ENCODE assay signal across 20 mouse cellular contexts in genomic region chr8:11896022-11896662, GRCm38 (mm10). TPM values are rescaled to one million over a fixed set of nuclear protein-coding genes. Genes with fewer than 3 reads are reported as not detected.
DNase-seq lines count a peak whose midpoint lies in the region; ATAC-seq and TF ChIP-seq lines count a peak whose summit lies in the region.
"Had no signal": no experiment of that assay in that cellular context is flagged by ENCODE, and none has a peak within 500 bp of the region (broad histone marks: within the 10 kb centered on the region; RNA-seq: fewer than 3 reads in every experiment).

No protein-coding gene starts in this region.

- H3K4me3 ChIP-seq in lung, postnatal 0 days (ENCODE audit: low read depth, low read length), result no peak overlapping the region
- H3K4me3 ChIP-seq in embryonic facial prominence, embryonic 14.5 days (ENCODE audit: low read depth, low read length), result no peak overlapping the region
- no peak overlapping the region for H3K4me3 ChIP-seq in hindbrain, embryonic 12.5 days
- H3K4me3 ChIP-seq in neural tube, embryonic 12.5 days, result no peak overlapping the region
- H3K4me3 ChIP-seq: limb, embryonic 12.5 days; liver, embryonic 15.5 days had no signal

- H3K27me3 ChIP-seq in lung, postnatal 0 days (replicated peaks; ENCODE audit: insufficient read depth, low read length), result no peaks in the 10 kb centered on the region
- peaks cover 4% of the 10 kb centered on the region; the same call in 1 of the 2 replicates for H3K27me3 ChIP-seq in embryonic facial prominence, embryonic 14.5 days (replicated peaks; ENCODE audit: control insufficient read depth, insufficient read depth, low read length)
- H3K27me3 ChIP-seq in hindbrain, embryonic 12.5 days, result peaks cover 24% of the 10 kb centered on the region
- peaks cover 34% of the 10 kb centered on the region for H3K27me3 ChIP-seq in neural tube, embryonic 12.5 days (replicated peaks)
- H3K27me3 ChIP-seq: limb, embryonic 12.5 days; liver, embryonic 15.5 days had no signal

- no peaks in the 10 kb centered on the region for H3K9me3 ChIP-seq in lung, postnatal 0 days (ENCODE audit: low read length)
- H3K9me3 ChIP-seq in embryonic facial prominence, embryonic 14.5 days (ENCODE audit: control insufficient read depth, low read length), result no peaks in the 10 kb centered on the region
- no peaks in the 10 kb centered on the region for H3K9me3 ChIP-seq in hindbrain, embryonic 12.5 days (replicated peaks)
- H3K9me3 ChIP-seq in neural tube, embryonic 12.5 days, result no peaks in the 10 kb centered on the region
- H3K9me3 ChIP-seq: limb, embryonic 12.5 days; liver, embryonic 15.5 days had no signal

- WGBS in lung, postnatal 0 days, result 79% methylated on average over 13 of the region's 13 CpGs
- 87% methylated on average over 13 of the region's 13 CpGs for WGBS in embryonic facial prominence, embryonic 14.5 days
- WGBS in hindbrain, embryonic 12.5 days, result 45% methylated on average over 13 of the region's 13 CpGs
- 36% methylated on average over 13 of the region's 13 CpGs for WGBS in neural tube, embryonic 12.5 days

- peak; percentile 53 for ATAC-seq in lung, postnatal 0 days
- ATAC-seq in embryonic facial prominence, embryonic 14.5 days (ENCODE audit: low read depth), result peak; percentile 80
- ATAC-seq in hindbrain, embryonic 12.5 days (ENCODE audit: low FRiP score), result peak; percentile 74
- peak; percentile 64; the same call in 1 of the 2 replicates for ATAC-seq in neural tube, embryonic 12.5 days (ENCODE audit: low FRiP score, low read depth)
- ATAC-seq in megakaryocyte-erythroid progenitor cell, adult 5-6 weeks (replicated peaks; ENCODE audit: low FRiP score, low TSS enrichment, poor library complexity, severe bottlenecking), result no peak

- no peaks in the 10 kb centered on the region for H3K4me1 ChIP-seq in lung, postnatal 0 days (ENCODE audit: insufficient read depth, low read depth, low read length)
- no peaks in the 10 kb centered on the region for H3K4me1 ChIP-seq in embryonic facial prominence, embryonic 14.5 days (ENCODE audit: control insufficient read depth, insufficient read depth, low read length)
- H3K4me1 ChIP-seq in hindbrain, embryonic 12.5 days, result peaks cover 12% of the 10 kb centered on the region
- H3K4me1 ChIP-seq in neural tube, embryonic 12.5 days, result peaks cover 15% of the 10 kb centered on the region
- H3K4me1 ChIP-seq: limb, embryonic 12.5 days; liver, embryonic 15.5 days had no signal

- TF ChIP-seq EP300 in lung, postnatal 0 days (IDR thresholded peaks at IDR 0.05), result no peak

- TF ChIP-seq CTCF in lung, postnatal 0 days (IDR thresholded peaks at IDR 0.05), result no peak

- no peak overlapping the region for H3K27ac ChIP-seq in lung, postnatal 0 days (ENCODE audit: low read length)
- no peak overlapping the region for H3K27ac ChIP-seq in embryonic facial prominence, embryonic 14.5 days (replicated peaks; ENCODE audit: low read depth, low read length)
- H3K27ac ChIP-seq in hindbrain, embryonic 12.5 days, result peak overlapping the region; percentile 66; the same call in 1 of the 2 replicates
- no peak overlapping the region for H3K27ac ChIP-seq in neural tube, embryonic 12.5 days
- H3K27ac ChIP-seq: limb, embryonic 12.5 days; liver, embryonic 15.5 days; macrophage had no signal

- peak; percentile 32 for DNase-seq in lung, postnatal 0 days (ENCODE audit: low spot score)
- no peak for DNase-seq in lung, postnatal 25 days (ENCODE audit: low spot score)
- DNase-seq in embryonic facial prominence, embryonic 14.5 days (ENCODE audit: low spot score), result peak; percentile 67
- no peak for DNase-seq in layer of hippocampus, adult 11-12 months (ENCODE audit: low spot score)
- DNase-seq in thymus, postnatal 0 days (ENCODE audit: low spot score), result no peak
- DNase-seq: adrenal gland, postnatal 14 days; cerebellum, postnatal 36 days; heart, postnatal 14 days; kidney, adult 11 months had no signal

- H3K4me2 ChIP-seq in lung, postnatal 0 days (replicated peaks; ENCODE audit: low read depth, low read length), result no peak overlapping the region
- no peak overlapping the region for H3K4me2 ChIP-seq in embryonic facial prominence, embryonic 14.5 days (ENCODE audit: low read depth, low read length)
- H3K4me2 ChIP-seq in hindbrain, embryonic 12.5 days (replicated peaks), result no peak overlapping the region
- peak overlapping the region; percentile 24 for H3K4me2 ChIP-seq in neural tube, embryonic 12.5 days (replicated peaks)
- H3K4me2 ChIP-seq: limb, embryonic 12.5 days; liver, embryonic 15.5 days had no signal

- H3K36me3 ChIP-seq in lung, postnatal 0 days (ENCODE audit: insufficient read depth, low read length), result no peaks in the 10 kb centered on the region
- no peaks in the 10 kb centered on the region for H3K36me3 ChIP-seq in embryonic facial prominence, embryonic 14.5 days (ENCODE audit: control insufficient read depth, insufficient read depth, low read length)
- H3K36me3 ChIP-seq in hindbrain, embryonic 12.5 days, result no peaks in the 10 kb centered on the region
- no peaks in the 10 kb centered on the region for H3K36me3 ChIP-seq in neural tube, embryonic 12.5 days
- H3K36me3 ChIP-seq: limb, embryonic 12.5 days; liver, embryonic 15.5 days had no signal

- H3K9ac ChIP-seq in lung, postnatal 0 days (replicated peaks; ENCODE audit: low read depth), result no peak overlapping the region
- no peak overlapping the region for H3K9ac ChIP-seq in embryonic facial prominence, embryonic 14.5 days (ENCODE audit: low read depth, low read length)
- no peak overlapping the region for H3K9ac ChIP-seq in hindbrain, embryonic 12.5 days
- no peak overlapping the region for H3K9ac ChIP-seq in neural tube, embryonic 12.5 days
- H3K9ac ChIP-seq: limb, embryonic 12.5 days; liver, embryonic 15.5 days had no signal

RNA-seq across cellular contexts. Expression of gene Tex29, which starts 55.9 kb away (rescaled TPM):
- polyA plus RNA-seq in lung, postnatal 0 days (2015; fragmentation: Nextera tagmentation; extraction: Ambion mirVana), result 0.20 TPM in 1 of 2 replicates, not detected in the other
- polyA plus RNA-seq in embryonic facial prominence, embryonic 14.5 days (2014; fragmentation: Nextera tagmentation; extraction: Ambion mirVana), result not detected in 2 replicates
- polyA plus RNA-seq in hindbrain, embryonic 12.5 days (2016; fragmentation: Nextera tagmentation; extraction: Ambion mirVana), result 0.27 TPM in 1 of 2 replicates, not detected in the other
- polyA plus RNA-seq in neural tube, embryonic 12.5 days (2016; fragmentation: Nextera tagmentation; extraction: Ambion mirVana), result 0.24 TPM in 1 of 2 replicates, not detected in the other
- not detected in 2 replicates for polyA plus RNA-seq in thymus, postnatal 0 days (2015; fragmentation: Nextera tagmentation; extraction: Ambion mirVana)
- total RNA-seq in megakaryocyte-erythroid progenitor cell, adult 5-6 weeks (2014; fragmentation: Nextera tagmentation), result not detected in 2 replicates
- not detected in 2 replicates for total RNA-seq in megakaryocyte-erythroid progenitor cell, adult 5-6 weeks (2017)
- total RNA-seq: adrenal gland, postnatal 14 days; ES-E14; gastrocnemius, adult 8-10 months; heart, postnatal 14 days; left cerebral cortex, adult 18-20 months had no signal
- polyA plus RNA-seq: C2C12; large intestine, adult 2 months; limb, embryonic 12.5 days; liver, embryonic 15.5 days; macrophage had no signal

Comparison
In these comparisons a context has a peak if more than half of its experiments do, and no peak if none do; other contexts are left out.
1. DNase-seq: peak in lung, postnatal 0 days (single experiment) and embryonic facial prominence, embryonic 14.5 days (single experiment); none in lung, postnatal 25 days (single experiment), layer of hippocampus, adult 11-12 months (single experiment) and thymus, postnatal 0 days (single experiment).